Mouse (Mus musculus) cortical plate, adult 2 months (tissue): ENCODE measurements at regions not wholly inside any gene's neighbourhood (a gene's known extent, or its start where the extent isn't known, plus 50 kb on each side); places are given as distances from the start of the nearest gene placed in this dataset.

Experiments used
- H3K27ac ChIP-seq: fragments of 200-500 bp; 2 replicates; pipeline ENCODE4 v1.5.1; 2012; ENCODE audit warnings: low read length, control low read depth, inconsistent platforms; ENCODE audit not compliant: insufficient read depth
- H3K4me1 ChIP-seq: fragments of 200-500 bp; 2 replicates; pipeline ENCODE4 v1.6.1; 2011; ENCODE audit warnings: low read length; ENCODE audit not compliant: control insufficient read depth, insufficient read depth
- H3K4me3 ChIP-seq: fragments of 200-500 bp; 2 replicates; pipeline ENCODE4 v1.5.1; 2011; ENCODE audit warnings: mild to moderate bottlenecking, low read length, control low read depth; ENCODE audit not compliant: insufficient read depth
- CTCF ChIP-seq: fragments of 200-500 bp; IDR thresholded peaks from 2 replicates; pipeline ENCODE4 v1.5.1; 2011; ENCODE audit warnings: mild to moderate bottlenecking, control low read depth, low read length; ENCODE audit not compliant: insufficient read depth; ENCODE audit errors: extremely low read depth
- POLR2A ChIP-seq: fragments of 200-500 bp; IDR thresholded peaks from 2 replicates; pipeline ENCODE4 v1.6.1; 2011; ENCODE audit warnings: mild to moderate bottlenecking, low read length, control low read depth; ENCODE audit not compliant: insufficient read depth; ENCODE audit errors: extremely low read depth

DNA sequence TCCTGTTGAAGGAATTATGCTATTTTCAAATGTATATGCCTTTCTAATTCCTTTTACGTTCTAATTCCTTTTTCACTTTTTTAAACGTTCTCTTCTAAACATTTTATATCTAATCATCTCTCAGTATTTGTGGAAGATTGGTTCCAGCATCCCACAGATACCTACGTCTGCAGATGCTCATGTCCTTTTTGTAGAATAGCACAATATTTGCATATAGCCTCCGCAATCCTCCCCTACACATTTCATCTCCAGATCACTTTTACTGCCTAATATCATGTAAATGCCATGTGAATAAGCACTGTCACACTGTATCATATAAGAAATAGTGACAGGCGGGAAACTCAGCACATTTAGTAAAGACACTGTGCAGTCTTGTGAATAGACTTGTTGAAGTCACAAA, 192.6 kb downstream of the Otor start:
- H3K4me1 ChIP-seq, result no peaks in the 10 kb centered on the region
- TF ChIP-seq CTCF, result no peak
- TF ChIP-seq POLR2A, result no peak
- H3K27ac ChIP-seq, result no peak overlapping the region
- no peak overlapping the region for H3K4me3 ChIP-seq

DNA sequence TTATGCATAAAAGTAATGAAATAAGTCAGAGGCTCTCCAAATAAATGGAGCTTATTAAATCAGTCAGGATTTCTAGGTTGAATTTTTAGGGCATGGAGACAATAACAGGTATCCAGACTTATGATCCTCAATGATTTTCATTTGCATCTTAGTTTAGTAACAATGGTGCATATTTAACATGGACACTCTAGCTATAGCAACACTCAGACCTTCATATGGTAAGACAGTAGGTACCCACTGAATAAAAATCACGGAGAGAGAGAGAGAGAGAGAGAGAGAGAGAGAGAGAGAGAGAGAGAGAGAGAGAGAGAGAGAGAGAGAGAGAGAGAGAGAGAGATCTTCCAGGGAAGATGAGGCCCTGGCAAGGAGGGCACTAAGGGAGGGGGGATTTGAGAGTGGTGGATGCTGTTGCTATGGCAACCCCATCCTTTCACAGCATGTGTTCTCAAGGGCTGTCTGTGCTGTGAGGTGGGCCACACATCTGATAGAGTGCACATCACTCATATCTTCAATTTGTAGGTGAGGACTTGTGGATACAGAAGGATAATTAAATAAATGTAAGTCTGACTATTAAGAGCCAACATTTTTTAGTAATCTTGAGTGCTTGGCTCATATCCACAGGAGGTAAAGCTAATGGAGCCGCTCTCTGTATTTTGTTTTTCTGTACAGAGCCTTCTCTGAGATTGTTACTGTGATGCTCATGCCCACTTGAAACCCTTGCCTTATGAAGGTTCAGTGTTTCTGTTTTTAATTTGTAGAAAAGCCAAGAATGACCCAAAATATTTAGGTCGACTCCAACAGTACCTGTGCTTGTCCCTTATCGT, 227.7 kb downstream of the Otor start:
- no peak for TF ChIP-seq POLR2A
- no peak for TF ChIP-seq CTCF
- H3K4me3 ChIP-seq, result no peak overlapping the region
- H3K4me1 ChIP-seq, result no peaks in the 10 kb centered on the region
- no peak overlapping the region for H3K27ac ChIP-seq

DNA sequence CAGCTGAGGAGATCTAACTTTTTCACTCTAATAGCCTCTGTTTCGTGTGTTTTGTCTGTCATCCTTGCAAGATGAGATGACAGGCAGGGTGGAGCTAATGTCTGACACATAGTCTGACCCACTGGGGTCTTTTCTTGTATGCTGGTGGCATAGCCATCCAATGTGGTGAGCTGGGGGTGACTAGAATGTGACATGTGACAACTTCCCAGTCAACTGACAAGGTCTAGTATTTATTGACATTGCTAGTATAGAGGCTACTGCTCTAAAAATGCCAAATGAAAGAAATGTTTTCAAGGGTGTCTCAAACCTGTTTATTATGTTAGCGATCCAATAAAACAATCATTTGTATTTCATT, 228.3 kb downstream of the Otor start:
- no peaks in the 10 kb centered on the region for H3K4me1 ChIP-seq
- no peak for TF ChIP-seq CTCF
- no peak for TF ChIP-seq POLR2A
- H3K4me3 ChIP-seq, result no peak overlapping the region
- no peak overlapping the region for H3K27ac ChIP-seq

DNA sequence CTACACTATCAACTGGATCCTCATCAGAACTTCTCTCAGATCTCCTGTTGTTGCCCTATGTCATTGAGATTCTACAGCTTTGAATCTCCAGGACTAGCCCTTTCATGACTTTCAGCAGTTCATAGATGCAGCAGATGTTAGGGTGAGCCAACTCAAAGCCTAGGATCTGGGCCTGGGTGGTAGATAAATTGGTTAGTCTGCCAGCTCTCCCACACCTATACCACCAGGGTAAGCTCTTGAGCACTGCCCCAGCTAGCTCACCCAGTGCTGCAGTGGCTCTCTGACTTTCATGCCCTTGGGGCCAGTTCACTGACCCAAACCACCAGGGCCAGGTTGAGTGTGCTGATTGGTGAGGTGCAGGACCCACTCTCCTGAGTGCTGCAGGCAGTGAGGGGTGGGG, 220.5 kb upstream of the Pcsk2 start:
- Histone ChIP-seq H3K4me1 (no peaks in the 10 kb centered on the region), H3K27ac (no peak overlapping the region), H3K4me3 (no peak overlapping the region)
- no peak for TF ChIP-seq POLR2A
- TF ChIP-seq CTCF, result no peak

DNA sequence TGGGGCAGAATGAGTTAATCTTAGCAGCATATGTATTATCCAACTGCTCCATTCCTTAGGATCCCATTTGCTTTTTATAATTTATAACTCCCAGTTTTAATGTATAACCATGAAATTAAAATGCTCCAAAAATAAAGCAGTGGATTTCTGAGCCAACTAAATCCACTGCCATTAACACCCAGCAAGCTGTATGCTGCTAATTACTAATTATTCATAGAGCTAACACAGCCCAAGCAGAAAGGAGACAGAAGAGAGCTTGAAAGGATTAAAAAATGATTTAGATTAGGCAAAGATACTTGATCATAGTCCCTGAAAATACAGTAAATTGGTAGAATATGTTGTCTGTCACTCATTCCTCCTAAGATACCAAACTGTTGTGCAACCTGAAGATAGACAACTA, 213.9 kb upstream of the Pcsk2 start:
- Histone ChIP-seq H3K27ac (0 out of 2 replicates have a peak overlapping the region, but pooled peaks have one; percentile 29), H3K4me3 (no peak overlapping the region), H3K4me1 (no peaks in the 10 kb centered on the region; the same call in 1 of the 2 replicates)
- no peak for TF ChIP-seq POLR2A
- TF ChIP-seq CTCF, result no peak

DNA sequence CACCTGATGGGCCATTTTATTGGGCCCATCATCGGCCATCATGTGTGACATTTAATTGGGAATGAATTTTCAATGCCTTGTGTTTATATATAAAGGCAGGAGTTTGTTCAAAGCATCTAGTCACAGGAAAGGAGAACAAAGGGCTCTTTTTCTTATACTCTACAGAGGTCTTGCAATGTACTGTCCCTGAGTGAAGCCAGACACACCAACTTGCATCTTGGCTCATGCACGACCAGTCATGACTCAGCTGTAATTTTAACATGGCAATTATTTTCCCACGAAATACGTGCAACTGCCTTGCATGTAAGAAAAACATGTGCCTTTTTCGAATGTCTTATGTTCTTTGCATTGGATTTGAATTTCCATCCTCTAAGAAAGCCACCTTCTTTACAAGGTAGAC, 205.6 kb upstream of the Pcsk2 start:
- no peak overlapping the region for H3K4me3 ChIP-seq
- no peak overlapping the region for H3K27ac ChIP-seq
- TF ChIP-seq POLR2A, result no peak
- no peak for TF ChIP-seq CTCF
- no peaks in the 10 kb centered on the region for H3K4me1 ChIP-seq

DNA sequence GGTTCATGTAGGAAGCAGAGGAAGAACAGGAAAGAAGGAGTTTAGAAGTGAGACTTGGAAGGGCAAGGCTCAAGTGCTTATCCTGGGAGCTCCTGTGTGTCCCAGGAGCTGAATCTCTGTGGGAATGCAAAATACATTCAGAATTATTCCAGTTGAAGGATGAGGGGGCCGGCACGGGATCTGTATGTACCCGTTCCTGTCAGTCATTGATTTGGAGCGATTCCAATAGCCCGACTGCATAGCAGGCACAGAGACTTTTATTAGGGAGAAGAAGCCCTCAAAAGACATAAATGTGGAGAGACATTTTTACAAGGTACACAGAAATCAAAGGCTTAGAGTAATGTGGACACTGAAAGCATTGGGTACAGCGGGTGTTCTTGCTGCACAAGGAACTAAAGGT, 181.8 kb upstream of the Pcsk2 start:
- TF ChIP-seq POLR2A (no peak), CTCF (no peak)
- Histone ChIP-seq H3K27ac (no peak overlapping the region), H3K4me3 (no peak overlapping the region), H3K4me1 (no peaks in the 10 kb centered on the region)

DNA sequence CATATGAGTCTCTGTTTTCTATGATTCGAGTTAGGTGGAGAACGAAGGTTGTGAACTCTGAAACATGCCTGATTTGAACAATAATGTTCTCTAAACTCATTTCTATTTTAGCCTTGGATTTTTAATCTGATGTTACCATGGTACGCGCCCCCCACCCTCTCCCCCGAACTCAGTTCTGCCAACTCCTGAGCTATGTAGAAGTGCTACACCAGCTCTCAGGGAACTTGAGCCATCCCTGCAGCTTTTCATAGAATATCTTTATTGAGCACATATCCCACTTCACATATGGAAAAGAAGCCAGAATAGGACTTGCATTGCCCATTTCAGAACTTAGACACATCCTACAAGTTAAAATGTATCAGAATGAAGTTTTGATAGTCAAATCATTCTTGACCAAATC, 180.0 kb upstream of the Pcsk2 start:
- TF ChIP-seq CTCF (no peak), POLR2A (no peak)
- Histone ChIP-seq H3K4me3 (no peak overlapping the region), H3K4me1 (peaks cover 3% of the 10 kb centered on the region; the same call in 1 of the 2 replicates), H3K27ac (no peak overlapping the region)
